Mouse (Mus musculus): ENCODE measurements around the gene Nphp3. TPM values are rescaled to one million over a fixed set of nuclear protein-coding genes. Genes with fewer than 3 reads are reported as not detected.
A peak's percentile ranks its signal among the peaks of the same experiment; 100 is the strongest.

Nphp3 gene
- polyA plus RNA-seq, 1 experiment from 2014 or later: 1.00 TPM

- no peaks in the 10 kb centered on the region for H3K27me3 ChIP-seq (ENCODE audit: insufficient read depth, low read length)
- no peak overlapping the region for H3K27ac ChIP-seq (ENCODE audit: low read depth)
- H3K9ac ChIP-seq (replicated peaks): no peak overlapping the region
- no peak overlapping the region for H3K4me2 ChIP-seq (ENCODE audit: low read depth, low read length)
- no peaks in the 10 kb centered on the region for H3K9me3 ChIP-seq (ENCODE audit: low read length)
- no peak for TF ChIP-seq CTCF (IDR thresholded peaks at IDR 0.05; ENCODE audit: low read depth)
- TF ChIP-seq EP300 (IDR thresholded peaks at IDR 0.05; ENCODE audit: low read depth): no peak
- no peak for DNase-seq
- peaks cover 11% of the 10 kb centered on the region; the same call in 1 of the 2 replicates for H3K36me3 ChIP-seq (replicated peaks; ENCODE audit: insufficient read depth, low read length)
- ATAC-seq: no peak
- H3K4me1 ChIP-seq (ENCODE audit: insufficient read depth): no peaks in the 10 kb centered on the region
- H3K4me3 ChIP-seq (ENCODE audit: low read depth, low read length): no peak overlapping the region
- 52% methylated on average over 1 of the region's 1 CpGs for WGBS (ENCODE audit: insufficient replicate concordance)
Measured at GRCm38 (mm10) chr9:104014526-104014925, 12.2 kb downstream of the Nphp3 start.

DNA sequence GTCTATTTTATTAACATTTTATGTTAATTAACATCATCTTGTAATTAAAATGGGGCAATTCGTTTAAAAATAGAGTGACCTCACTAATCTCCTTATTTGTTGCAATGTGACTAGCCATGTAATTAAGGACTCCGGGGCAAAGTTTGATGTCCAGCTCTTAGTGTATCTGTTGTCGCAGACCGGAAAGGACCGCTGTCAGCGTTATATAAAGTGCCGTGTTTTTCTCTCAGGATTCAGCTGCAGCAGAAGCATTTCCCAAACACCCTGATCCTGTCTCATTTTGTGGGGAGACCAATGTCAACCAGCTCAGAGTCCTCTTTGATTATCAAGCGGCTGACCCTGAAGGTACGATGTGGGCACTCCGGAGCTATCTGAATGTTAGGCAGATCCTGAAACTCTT lies 18.7 kb downstream of the Nphp3 start:
- no peaks in the 10 kb centered on the region for H3K9me3 ChIP-seq (ENCODE audit: low read length)
- H3K4me3 ChIP-seq (ENCODE audit: low read depth, low read length): no peak overlapping the region
- peaks cover 12% of the 10 kb centered on the region for H3K36me3 ChIP-seq (replicated peaks; ENCODE audit: insufficient read depth, low read length)
- H3K27ac ChIP-seq (ENCODE audit: low read depth): no peak overlapping the region
- no peaks in the 10 kb centered on the region for H3K27me3 ChIP-seq (ENCODE audit: insufficient read depth, low read length)
- no peak overlapping the region for H3K9ac ChIP-seq (replicated peaks)
- no peaks in the 10 kb centered on the region for H3K4me1 ChIP-seq (ENCODE audit: insufficient read depth)
- no peak overlapping the region for H3K4me2 ChIP-seq (ENCODE audit: low read depth, low read length)
- ATAC-seq (no peak), DNase-seq (no peak)
- WGBS (ENCODE audit: insufficient replicate concordance): 89% methylated on average over 10 of the region's 10 CpGs
- no peak for TF ChIP-seq EP300 (IDR thresholded peaks at IDR 0.05; ENCODE audit: low read depth)
- no peak for TF ChIP-seq CTCF (IDR thresholded peaks at IDR 0.05; ENCODE audit: low read depth)

GRCm38 (mm10) chr9:104027186-104027585 lies 24.8 kb downstream of the Nphp3 start:
- Histone ChIP-seq H3K36me3 (replicated peaks; ENCODE audit: insufficient read depth, low read length) (peaks cover 11% of the 10 kb centered on the region), H3K27ac (ENCODE audit: low read depth) (no peak overlapping the region), H3K4me1 (ENCODE audit: insufficient read depth) (no peaks in the 10 kb centered on the region), H3K9ac (replicated peaks) (no peak overlapping the region), H3K4me2 (ENCODE audit: low read depth, low read length) (no peak overlapping the region), H3K27me3 (ENCODE audit: insufficient read depth, low read length) (no peaks in the 10 kb centered on the region), H3K4me3 (ENCODE audit: low read depth, low read length) (no peak overlapping the region), H3K9me3 (ENCODE audit: low read length) (no peaks in the 10 kb centered on the region)
- no peak for ATAC-seq
- 89% methylated on average over 8 of the region's 8 CpGs for WGBS (ENCODE audit: insufficient replicate concordance)
- DNase-seq: no peak
- TF ChIP-seq EP300 (IDR thresholded peaks at IDR 0.05; ENCODE audit: low read depth): no peak

- no peak overlapping the region for H3K9ac ChIP-seq (replicated peaks)
Measured at GRCm38 (mm10) chr9:104029861-104030260, 27.5 kb downstream of the Nphp3 start.

DNA sequence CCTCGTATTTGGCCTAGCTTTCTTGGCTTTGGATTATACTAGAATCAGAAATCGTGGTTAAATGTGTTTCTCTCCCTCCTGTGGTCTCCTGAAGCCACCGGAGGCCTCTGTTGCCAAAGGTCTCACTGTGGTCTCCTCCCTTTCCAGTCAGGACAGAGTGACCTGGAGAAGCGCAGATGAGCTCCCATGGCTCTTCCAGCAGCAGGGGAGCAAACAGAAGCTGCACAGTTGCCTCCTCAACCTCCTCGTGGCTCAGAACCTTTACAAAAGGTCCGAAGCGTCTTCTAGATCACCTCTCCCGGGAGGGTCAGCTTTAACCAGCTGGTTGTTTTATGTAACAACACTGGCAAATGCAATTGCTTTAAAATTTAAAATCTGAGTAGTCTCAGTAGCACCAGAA lies 31.9 kb downstream of the Nphp3 start:
- ATAC-seq: no peak
- peak overlapping the region; percentile 85 for H3K27ac ChIP-seq (ENCODE audit: low read depth)
- WGBS (ENCODE audit: insufficient replicate concordance): 65% methylated on average over 8 of the region's 8 CpGs

More at GRCm38 (mm10) chr9:104029861-104030260, 27.5 kb downstream of the Nphp3 start:
- TF ChIP-seq EP300 (IDR thresholded peaks at IDR 0.05; ENCODE audit: low read depth) (no peak), CTCF (IDR thresholded peaks at IDR 0.05; ENCODE audit: low read depth) (no peak)
- no peak overlapping the region for H3K4me2 ChIP-seq (ENCODE audit: low read depth, low read length)
- H3K4me3 ChIP-seq (ENCODE audit: low read depth, low read length): no peak overlapping the region
- peaks cover 7% of the 10 kb centered on the region; the same call in 1 of the 2 replicates for H3K36me3 ChIP-seq (replicated peaks; ENCODE audit: insufficient read depth, low read length)
- no peaks in the 10 kb centered on the region for H3K9me3 ChIP-seq (ENCODE audit: low read length)
- DNase-seq: no peak
- no peaks in the 10 kb centered on the region for H3K27me3 ChIP-seq (ENCODE audit: insufficient read depth, low read length)
- no peak overlapping the region for H3K27ac ChIP-seq (ENCODE audit: low read depth)
- WGBS (ENCODE audit: insufficient replicate concordance): 84% methylated on average over 11 of the region's 11 CpGs
- ATAC-seq: no peak
- H3K4me1 ChIP-seq (ENCODE audit: insufficient read depth): peaks cover 3% of the 10 kb centered on the region; the same call in 1 of the 2 replicates

GRCm38 (mm10) chr9:104034718-104035117 lies 32.4 kb downstream of the Nphp3 start:
- H3K9me3 ChIP-seq (ENCODE audit: low read length): no peaks in the 10 kb centered on the region
- H3K4me2 ChIP-seq (ENCODE audit: low read depth, low read length): peak overlapping the region; percentile 52
- H3K27me3 ChIP-seq (ENCODE audit: insufficient read depth, low read length): no peaks in the 10 kb centered on the region
- peak overlapping the region; percentile 85 for H3K27ac ChIP-seq (ENCODE audit: low read depth)
- TF ChIP-seq EP300 (IDR thresholded peaks at IDR 0.05; ENCODE audit: low read depth): no peak
- TF ChIP-seq CTCF (IDR thresholded peaks at IDR 0.05; ENCODE audit: low read depth): no peak
- H3K4me1 ChIP-seq (ENCODE audit: insufficient read depth): peaks cover 3% of the 10 kb centered on the region; the same call in 1 of the 2 replicates
- H3K9ac ChIP-seq (replicated peaks): no peak overlapping the region
- WGBS (ENCODE audit: insufficient replicate concordance): 55% methylated on average over 6 of the region's 6 CpGs
- ATAC-seq (peak; percentile 83), DNase-seq (no peak)
- peaks cover 12% of the 10 kb centered on the region; the same call in 1 of the 2 replicates for H3K36me3 ChIP-seq (replicated peaks; ENCODE audit: insufficient read depth, low read length)
- H3K4me3 ChIP-seq (ENCODE audit: low read depth, low read length): no peak overlapping the region

More for the DNA sequence above, 31.9 kb downstream of the Nphp3 start:
- Histone ChIP-seq H3K4me2 (ENCODE audit: low read depth, low read length) (no peak overlapping the region), H3K9ac (replicated peaks) (0 out of 2 replicates have a peak overlapping the region, but pooled peaks have one; percentile 16), H3K27me3 (ENCODE audit: insufficient read depth, low read length) (no peaks in the 10 kb centered on the region), H3K4me3 (ENCODE audit: low read depth, low read length) (no peak overlapping the region), H3K9me3 (ENCODE audit: low read length) (no peaks in the 10 kb centered on the region), H3K36me3 (replicated peaks; ENCODE audit: insufficient read depth, low read length) (peaks cover 12% of the 10 kb centered on the region; the same call in 1 of the 2 replicates), H3K4me1 (ENCODE audit: insufficient read depth) (peaks cover 3% of the 10 kb centered on the region; the same call in 1 of the 2 replicates)
- DNase-seq: no peak
- no peak for TF ChIP-seq EP300 (IDR thresholded peaks at IDR 0.05; ENCODE audit: low read depth)
- TF ChIP-seq CTCF (IDR thresholded peaks at IDR 0.05; ENCODE audit: low read depth): no peak
